Mouse (Mus musculus) heart, adult 2 months (tissue): ENCODE data around the gene Dhx34.

Source experiments
- EP300 ChIP-seq: fragments of 200-500 bp; IDR thresholded peaks from 2 replicates; pipeline ENCODE4 v1.6.1; 2011; ENCODE audit warnings: low read depth, low read length, control low read depth; ENCODE audit not compliant: insufficient read depth
- POLR2A ChIP-seq: fragments of 200-500 bp; IDR thresholded peaks from 2 replicates; pipeline ENCODE4 v1.6.1; 2011; ENCODE audit warnings: mild to moderate bottlenecking, low read depth, low read length, control low read depth; ENCODE audit not compliant: insufficient read depth

DNA sequence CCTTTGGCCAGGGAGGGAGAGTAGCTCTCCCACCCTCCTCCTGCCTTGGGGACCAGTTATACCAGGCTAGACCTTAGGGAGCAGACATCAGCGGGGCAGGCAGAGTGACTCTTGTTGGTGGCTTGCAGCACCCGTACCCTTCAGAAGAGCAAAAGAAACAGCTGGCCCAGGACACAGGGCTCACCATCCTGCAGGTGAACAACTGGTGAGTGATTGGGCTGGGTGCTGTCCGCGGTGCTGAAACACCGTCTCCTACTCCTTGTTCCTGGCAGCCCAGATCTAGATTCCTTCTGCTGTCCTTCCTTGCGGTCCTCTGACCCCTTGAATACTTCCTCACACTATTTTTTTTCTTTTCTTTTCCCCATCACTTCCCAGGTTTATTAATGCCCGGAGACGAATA is 38.2 kb downstream of the Dhx34 start:
- TF ChIP-seq EP300 (no peak), POLR2A (no peak)
